In genomic region chr4:148117392-148117791, GRCm38 (mm10) we compare ENCODE assay signal across 16 mouse cellular contexts. TPM values are rescaled to one million over a fixed set of nuclear protein-coding genes. Genes with fewer than 3 reads are reported as not detected.
DNase-seq lines count a peak whose midpoint lies in the region; ATAC-seq and TF ChIP-seq lines count a peak whose summit lies in the region.
"Had no signal": no experiment of that assay in that cellular context is flagged by ENCODE, and none has a peak within 500 bp of the region (broad histone marks: within the 10 kb centered on the region; RNA-seq: fewer than 3 reads in every experiment).

No protein-coding gene starts in this region.

- 71% methylated on average over 4 of the region's 4 CpGs for WGBS in kidney, adult 2 months
- 72% methylated on average over 4 of the region's 4 CpGs for WGBS in kidney, embryonic 15.5 days
- 77% methylated on average over 4 of the region's 4 CpGs for WGBS in neural tube, embryonic 13.5 days
- 74% methylated on average over 4 of the region's 4 CpGs for WGBS in neural tube, embryonic 15.5 days

- no peak for ATAC-seq in kidney, embryonic 15.5 days (replicated peaks; ENCODE audit: low FRiP score)
- no peak for ATAC-seq in neural tube, embryonic 13.5 days (ENCODE audit: low read depth)
- no peak for ATAC-seq in neural tube, embryonic 15.5 days (ENCODE audit: low FRiP score)
- no peak for ATAC-seq in Patski
- no peak for ATAC-seq in granulocyte monocyte progenitor cell, adult 5-6 weeks (replicated peaks; ENCODE audit: poor library complexity, severe bottlenecking)
- ATAC-seq: forebrain, embryonic 15.5 days; intestine, embryonic 15.5 days had no signal

- H3K4me3 ChIP-seq in kidney, adult 2 months (ENCODE audit: insufficient read depth, low read depth, low read length) = no peak overlapping the region
- no peak overlapping the region for H3K4me3 ChIP-seq in kidney, embryonic 15.5 days (replicated peaks)
- H3K4me3 ChIP-seq in neural tube, embryonic 13.5 days = no peak overlapping the region
- no peak overlapping the region for H3K4me3 ChIP-seq in neural tube, embryonic 15.5 days (replicated peaks)
- H3K4me3 ChIP-seq: forebrain, embryonic 15.5 days; heart, embryonic 10.5 days; intestine, embryonic 15.5 days; midbrain, embryonic 12.5 days had no signal

- H3K27me3 ChIP-seq in kidney, adult 2 months (replicated peaks; ENCODE audit: control insufficient read depth, insufficient read depth, low read length) = no peaks in the 10 kb centered on the region
- H3K27me3 ChIP-seq in kidney, embryonic 15.5 days = peaks cover 12% of the 10 kb centered on the region; the same call in 1 of the 2 replicates
- no peaks in the 10 kb centered on the region for H3K27me3 ChIP-seq in neural tube, embryonic 13.5 days
- H3K27me3 ChIP-seq in neural tube, embryonic 15.5 days (replicated peaks) = no peaks in the 10 kb centered on the region
- no peaks in the 10 kb centered on the region for H3K27me3 ChIP-seq in Patski
- H3K27me3 ChIP-seq: forebrain, embryonic 15.5 days; intestine, embryonic 15.5 days had no signal

- CTCF ChIA-PET in Patski (lab: Charles Lee) = interaction anchor here (5.8 to 7.1 kb wide), 2 partner anchors 22 to 52 kb away, joined by 74 to 76 read pairs; no protein-coding TSS in a partner anchor

- TF ChIP-seq POLR2A in kidney, adult 2 months (IDR thresholded peaks at IDR 0.05; ENCODE audit: low read depth, low read length) = no peak

- no peak overlapping the region for H3K4me2 ChIP-seq in kidney, embryonic 15.5 days
- no peak overlapping the region for H3K4me2 ChIP-seq in neural tube, embryonic 13.5 days
- no peak overlapping the region for H3K4me2 ChIP-seq in neural tube, embryonic 15.5 days
- H3K4me2 ChIP-seq: forebrain, embryonic 15.5 days; intestine, embryonic 15.5 days; midbrain, embryonic 12.5 days had no signal

- H3K27ac ChIP-seq in kidney, adult 2 months (ENCODE audit: insufficient read depth, low read depth, low read length) = no peak overlapping the region
- no peak overlapping the region for H3K27ac ChIP-seq in kidney, embryonic 15.5 days
- peak overlapping the region; percentile 50; the same call in 1 of the 2 replicates for H3K27ac ChIP-seq in neural tube, embryonic 13.5 days (replicated peaks)
- H3K27ac ChIP-seq in neural tube, embryonic 15.5 days (replicated peaks) = no peak overlapping the region
- H3K27ac ChIP-seq: forebrain, embryonic 15.5 days; heart, embryonic 10.5 days; intestine, embryonic 15.5 days; midbrain, embryonic 12.5 days had no signal

- in situ Hi-C loops in Patski (cut with MboI; ENCODE audit: low pct_unique_long_range_greater_than_20kb) = loop anchor here (5.0 kb wide), 1 partner anchor 35 kb away; the partner anchor contains the start of gene Fbxo6

- POLR2A ChIA-PET in Patski (lab: Charles Lee) = interaction anchor here (1.0 kb wide), 1 partner anchor 11 kb away, joined by 3 read pairs; no protein-coding TSS in a partner anchor

- TF ChIP-seq CTCF in kidney, adult 2 months (conservative IDR thresholded peaks at IDR 0.05; ENCODE audit: insufficient read depth, insufficient read length, low read depth, low read length) = 0 out of 2 replicates have a peak, but pooled peaks have one; percentile 12
- TF ChIP-seq CTCF in Patski (IDR thresholded peaks at IDR 0.05) = peak; percentile 43

- H3K36me3 ChIP-seq in kidney, adult 2 months (ENCODE audit: control insufficient read depth, insufficient read depth, low read length) = no peaks in the 10 kb centered on the region
- no peaks in the 10 kb centered on the region for H3K36me3 ChIP-seq in kidney, embryonic 15.5 days
- H3K36me3 ChIP-seq in neural tube, embryonic 13.5 days = peaks cover 18% of the 10 kb centered on the region
- H3K36me3 ChIP-seq in neural tube, embryonic 15.5 days = peaks cover 8% of the 10 kb centered on the region
- H3K36me3 ChIP-seq: heart, embryonic 10.5 days; intestine, embryonic 15.5 days had no signal

- no peak for DNase-seq in kidney, adult 2 months
- DNase-seq in Patski (ENCODE audit: low read depth, low spot score) = no peak
- no peak for DNase-seq in thymus, postnatal 0 days (ENCODE audit: low spot score)
- DNase-seq: cerebellum, adult 8-10 months; heart, postnatal 36 days; lung, postnatal 36 days; thymus, adult 18-20 months had no signal

- no peaks in the 10 kb centered on the region for H3K4me1 ChIP-seq in kidney, adult 2 months (ENCODE audit: control insufficient read depth, insufficient read depth, low read length)
- peaks cover 14% of the 10 kb centered on the region for H3K4me1 ChIP-seq in kidney, embryonic 15.5 days
- H3K4me1 ChIP-seq in neural tube, embryonic 13.5 days (replicated peaks) = peaks cover 45% of the 10 kb centered on the region
- H3K4me1 ChIP-seq in neural tube, embryonic 15.5 days = peaks cover 29% of the 10 kb centered on the region

- H3K9ac ChIP-seq in kidney, embryonic 15.5 days = no peak overlapping the region
- H3K9ac ChIP-seq in neural tube, embryonic 13.5 days = no peak overlapping the region
- no peak overlapping the region for H3K9ac ChIP-seq in neural tube, embryonic 15.5 days (replicated peaks)
- H3K9ac ChIP-seq: forebrain, embryonic 15.5 days; intestine, embryonic 15.5 days; midbrain, embryonic 12.5 days had no signal

- no peaks in the 10 kb centered on the region; the same call in 1 of the 2 replicates for H3K9me3 ChIP-seq in kidney, embryonic 15.5 days (replicated peaks)
- no peaks in the 10 kb centered on the region for H3K9me3 ChIP-seq in neural tube, embryonic 13.5 days
- no peaks in the 10 kb centered on the region for H3K9me3 ChIP-seq in neural tube, embryonic 15.5 days (replicated peaks)
- H3K9me3 ChIP-seq: forebrain, embryonic 15.5 days; heart, embryonic 10.5 days; intestine, embryonic 15.5 days; midbrain, embryonic 12.5 days had no signal

RNA-seq across cellular contexts. Expression of gene Mad2l2, which starts 12.8 kb away (rescaled TPM):
- polyA plus RNA-seq in kidney, adult 2 months (2012; rRNA removed) = 22.8 and 25.5 TPM in 2 replicates
- 65.5 and 69.8 TPM in 2 replicates for polyA plus RNA-seq in kidney, embryonic 15.5 days (2015; fragmentation: Nextera tagmentation; extraction: Ambion mirVana)
- polyA plus RNA-seq in neural tube, embryonic 13.5 days (2015; fragmentation: Nextera tagmentation; extraction: Ambion mirVana) = 98.7 and 116 TPM in 2 replicates
- polyA plus RNA-seq in neural tube, embryonic 15.5 days (2015; fragmentation: Nextera tagmentation; extraction: Ambion mirVana) = 99.2 and 99.9 TPM in 2 replicates
- polyA plus RNA-seq in Patski (2021) = 46.0 TPM
- total RNA-seq in granulocyte monocyte progenitor cell, adult 5-6 weeks (2014; fragmentation: Nextera tagmentation) = 27.7 and 36.6 TPM in 2 replicates
- 4.3 and 10.0 TPM in 2 replicates for total RNA-seq in granulocyte monocyte progenitor cell, adult 5-6 weeks (2017)
- 42.1 and 46.1 TPM in 2 replicates for polyA plus RNA-seq in thymus, postnatal 0 days (2015; fragmentation: Nextera tagmentation; extraction: Ambion mirVana)

RNA-seq across cellular contexts. Expression of gene Draxin, which starts 13.1 kb away (rescaled TPM):
- polyA plus RNA-seq in kidney, adult 2 months (2012; rRNA removed) = 0.03 and 0.11 TPM in 2 replicates
- 0.46 and 0.62 TPM in 2 replicates for polyA plus RNA-seq in kidney, embryonic 15.5 days (2015; fragmentation: Nextera tagmentation; extraction: Ambion mirVana)
- 14.0 and 14.3 TPM in 2 replicates for polyA plus RNA-seq in neural tube, embryonic 13.5 days (2015; fragmentation: Nextera tagmentation; extraction: Ambion mirVana)
- 7.3 and 10.4 TPM in 2 replicates for polyA plus RNA-seq in neural tube, embryonic 15.5 days (2015; fragmentation: Nextera tagmentation; extraction: Ambion mirVana)
- polyA plus RNA-seq in Patski (2021) = 0.30 TPM
- not detected in 2 replicates for total RNA-seq in granulocyte monocyte progenitor cell, adult 5-6 weeks (2014; fragmentation: Nextera tagmentation)
- 0.05 TPM in 1 of 2 replicates, not detected in the other for total RNA-seq in granulocyte monocyte progenitor cell, adult 5-6 weeks (2017)
- polyA plus RNA-seq in thymus, postnatal 0 days (2015; fragmentation: Nextera tagmentation; extraction: Ambion mirVana) = not detected in 2 replicates
- total RNA-seq: gastrocnemius, adult 8-10 months had no signal

RNA-seq across cellular contexts. Expression of gene Agtrap, which starts 29.6 kb away (rescaled TPM):
- polyA plus RNA-seq in kidney, adult 2 months (2012; rRNA removed) = 111 and 119 TPM in 2 replicates
- polyA plus RNA-seq in kidney, embryonic 15.5 days (2015; fragmentation: Nextera tagmentation; extraction: Ambion mirVana) = 20.6 and 24.4 TPM in 2 replicates
- polyA plus RNA-seq in neural tube, embryonic 13.5 days (2015; fragmentation: Nextera tagmentation; extraction: Ambion mirVana) = 6.5 and 7.3 TPM in 2 replicates
- polyA plus RNA-seq in neural tube, embryonic 15.5 days (2015; fragmentation: Nextera tagmentation; extraction: Ambion mirVana) = 5.2 and 10.4 TPM in 2 replicates
- 23.8 TPM for polyA plus RNA-seq in Patski (2021)
- total RNA-seq in granulocyte monocyte progenitor cell, adult 5-6 weeks (2014; fragmentation: Nextera tagmentation) = 28.5 and 30.0 TPM in 2 replicates
- total RNA-seq in granulocyte monocyte progenitor cell, adult 5-6 weeks (2017) = 28.2 and 30.8 TPM in 2 replicates
- polyA plus RNA-seq in thymus, postnatal 0 days (2015; fragmentation: Nextera tagmentation; extraction: Ambion mirVana) = 43.3 and 45.2 TPM in 2 replicates

RNA-seq across cellular contexts. Expression of gene Fbxo6, which starts 34.5 kb away (rescaled TPM):
- polyA plus RNA-seq in kidney, adult 2 months (2012; rRNA removed) = 58.2 and 63.4 TPM in 2 replicates
- 15.5 and 19.9 TPM in 2 replicates for polyA plus RNA-seq in kidney, embryonic 15.5 days (2015; fragmentation: Nextera tagmentation; extraction: Ambion mirVana)
- polyA plus RNA-seq in neural tube, embryonic 13.5 days (2015; fragmentation: Nextera tagmentation; extraction: Ambion mirVana) = 16.4 and 16.6 TPM in 2 replicates
- polyA plus RNA-seq in neural tube, embryonic 15.5 days (2015; fragmentation: Nextera tagmentation; extraction: Ambion mirVana) = 20.6 and 21.9 TPM in 2 replicates
- 68.4 TPM for polyA plus RNA-seq in Patski (2021)
- total RNA-seq in granulocyte monocyte progenitor cell, adult 5-6 weeks (2014; fragmentation: Nextera tagmentation) = 19.1 and 33.4 TPM in 2 replicates
- total RNA-seq in granulocyte monocyte progenitor cell, adult 5-6 weeks (2017) = 5.6 and 13.8 TPM in 2 replicates
- polyA plus RNA-seq in thymus, postnatal 0 days (2015; fragmentation: Nextera tagmentation; extraction: Ambion mirVana) = 36.2 and 37.7 TPM in 2 replicates

RNA-seq across cellular contexts. Expression of gene Fbxo44, which starts 42.9 kb away (rescaled TPM):
- polyA plus RNA-seq in kidney, adult 2 months (2012; rRNA removed) = 29.8 and 45.7 TPM in 2 replicates
- 11.8 and 13.6 TPM in 2 replicates for polyA plus RNA-seq in kidney, embryonic 15.5 days (2015; fragmentation: Nextera tagmentation; extraction: Ambion mirVana)
- polyA plus RNA-seq in neural tube, embryonic 13.5 days (2015; fragmentation: Nextera tagmentation; extraction: Ambion mirVana) = 81.4 and 87.6 TPM in 2 replicates
- 89.4 and 104 TPM in 2 replicates for polyA plus RNA-seq in neural tube, embryonic 15.5 days (2015; fragmentation: Nextera tagmentation; extraction: Ambion mirVana)
- 29.7 TPM for polyA plus RNA-seq in Patski (2021)
- 2.0 and 2.8 TPM in 2 replicates for total RNA-seq in granulocyte monocyte progenitor cell, adult 5-6 weeks (2014; fragmentation: Nextera tagmentation)
- total RNA-seq in granulocyte monocyte progenitor cell, adult 5-6 weeks (2017) = 0.26 and 2.1 TPM in 2 replicates
- polyA plus RNA-seq in thymus, postnatal 0 days (2015; fragmentation: Nextera tagmentation; extraction: Ambion mirVana) = 10.2 and 10.9 TPM in 2 replicates
